Mouse (Mus musculus) kidney, postnatal 4 days (tissue): Measurements from ENCODE around the gene Exosc8.

Experiments used
- DNase-seq, 2 experiments: peaks; one replicate each; pipeline ENCODE4 v3.0.0; 2021; ENCODE audit warnings: mixed read lengths in 2 of 2

Gene Exosc8

DNA sequence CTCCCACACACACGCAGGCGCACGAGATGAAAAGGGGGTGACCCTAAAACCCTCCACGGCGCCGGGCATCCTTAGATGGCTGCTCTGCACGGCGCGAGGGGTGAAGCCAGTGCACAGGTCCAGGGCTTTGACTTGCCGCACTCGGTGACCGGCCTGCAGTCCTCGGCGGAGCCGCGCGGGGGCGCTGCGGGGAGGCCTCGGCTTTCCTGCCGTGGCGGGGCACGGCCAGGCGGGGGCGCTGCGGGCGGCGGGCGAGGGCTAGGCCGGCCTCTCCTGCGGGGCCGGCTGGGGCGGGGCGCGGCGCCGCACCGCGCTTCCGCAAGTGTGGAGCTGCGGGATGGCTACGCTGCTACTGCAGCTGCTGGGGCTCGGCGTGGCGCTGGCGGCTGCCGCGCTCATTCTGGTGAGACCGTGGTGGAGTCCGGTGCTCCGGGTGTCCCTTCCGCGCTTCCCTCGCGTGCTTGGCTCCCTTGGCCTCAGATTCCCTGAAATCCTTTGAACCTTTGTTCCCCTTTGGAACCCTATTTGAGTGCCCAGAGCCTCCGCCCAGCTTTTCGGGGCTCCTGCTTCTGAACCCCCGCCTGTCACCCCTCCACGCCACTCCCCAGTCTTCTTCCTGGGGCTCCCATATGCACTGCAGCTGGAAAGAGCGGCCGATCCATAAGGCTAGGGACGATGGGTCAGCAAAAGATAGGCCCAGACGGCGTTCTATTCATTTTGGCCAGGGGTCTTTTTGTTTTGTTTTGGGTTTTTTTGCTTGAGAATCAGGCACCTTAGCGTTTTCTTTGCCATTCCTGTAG, at the start of gene Exosc8, which contains the start of gene Alg5:
Exosc8 (minus strand) TSS at position 147 of the 800 bp plus-strand sequence.
Alg5 (plus strand) TSS at position 293 of the 800 bp plus-strand sequence.
- peak; percentile 92 to 94 for DNase-seq

DNA sequence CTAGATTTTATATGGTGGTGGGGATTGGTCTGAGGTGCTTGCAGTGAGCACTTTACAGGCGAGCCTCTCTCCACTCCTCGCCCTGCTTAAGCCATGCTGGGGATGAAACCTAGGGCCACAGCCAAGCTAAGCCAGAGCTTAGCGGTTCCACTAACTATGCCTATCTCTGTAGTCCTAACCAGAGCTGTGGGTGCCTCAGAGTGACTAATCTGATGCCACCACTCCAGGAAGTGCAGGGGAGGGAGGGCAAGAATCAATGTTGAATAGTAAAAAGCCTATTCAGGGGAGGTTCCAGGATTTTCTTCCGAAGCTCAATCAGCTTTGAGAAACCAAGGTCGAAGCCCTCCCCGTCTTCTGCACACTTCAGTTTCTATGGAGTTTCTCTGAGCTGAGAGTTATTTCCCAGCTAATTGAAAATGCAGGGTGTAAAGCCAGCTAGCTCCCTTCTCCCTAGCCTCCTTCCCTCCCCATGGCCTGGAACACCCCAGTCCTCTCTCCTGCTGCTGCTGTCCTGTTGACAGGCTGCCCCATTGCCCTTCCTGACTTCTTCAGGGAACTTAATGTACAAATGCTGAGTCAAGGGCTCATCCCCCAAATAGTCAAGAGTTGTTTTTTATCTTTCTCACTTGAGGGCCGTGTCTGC, 40.9 kb upstream of the Exosc8 start:
- no peak for DNase-seq

DNA sequence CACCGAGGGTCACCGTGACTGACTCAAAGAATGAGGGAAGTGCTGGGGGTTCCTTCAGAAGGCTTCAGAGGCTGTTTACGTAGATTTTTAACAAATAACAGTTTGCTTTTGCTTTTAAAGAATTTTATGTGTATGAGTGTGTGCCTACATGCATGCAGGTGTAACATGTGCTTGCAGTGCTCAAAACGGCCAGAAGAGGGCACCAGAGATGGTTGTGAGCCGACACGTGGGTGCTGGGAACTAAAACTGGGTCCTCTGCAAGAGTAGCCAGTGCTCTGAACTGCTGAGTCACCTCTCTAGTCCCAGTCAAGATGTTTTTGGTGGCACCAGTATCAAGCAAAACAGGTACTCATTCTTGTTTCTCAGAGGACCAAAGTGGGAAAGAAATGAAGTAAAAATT, 38.4 kb upstream of the Exosc8 start:
- DNase-seq = no peak

DNA sequence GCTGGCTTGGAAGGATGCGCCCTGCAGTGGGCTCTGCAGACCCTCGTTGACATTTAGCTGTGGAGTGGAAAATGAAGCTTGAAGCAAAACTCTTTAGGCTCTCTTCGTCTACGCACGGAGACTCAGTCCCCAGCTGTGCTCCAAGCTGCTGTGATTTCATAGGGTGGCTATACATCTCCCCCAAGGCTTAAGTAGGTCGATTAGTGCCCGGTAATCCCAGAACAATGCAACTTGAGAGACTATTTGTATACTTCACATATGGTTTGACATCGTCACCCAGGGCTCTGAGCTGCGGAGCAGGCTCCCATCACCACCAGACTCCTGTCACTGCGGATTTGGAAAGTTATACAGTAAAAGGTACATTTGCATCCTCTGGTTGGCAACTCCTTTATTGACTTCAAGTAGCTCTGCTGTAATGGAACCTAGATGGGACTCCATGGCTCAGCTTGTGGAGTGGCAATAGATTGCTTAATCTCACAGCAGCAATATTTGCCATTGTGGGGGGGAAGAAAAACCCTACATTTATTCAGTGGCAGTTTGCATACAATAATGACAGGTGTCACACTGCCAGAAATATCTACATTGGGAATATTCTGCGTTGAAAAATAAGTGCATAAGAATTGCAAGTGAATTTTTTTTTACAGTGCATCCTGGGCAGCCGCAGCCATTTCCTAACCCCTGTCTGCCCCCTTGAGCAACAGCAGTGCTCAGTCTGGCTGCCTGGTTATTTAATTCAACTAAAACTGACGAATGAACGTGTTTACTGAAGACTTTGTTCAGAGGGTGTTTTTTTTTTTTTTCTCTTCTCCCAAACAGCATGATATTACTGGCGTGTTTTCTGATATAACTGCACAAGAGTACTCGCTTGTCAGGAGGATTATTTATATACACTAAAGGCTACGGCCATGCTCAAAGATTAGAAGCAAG, 34.4 kb upstream of the Exosc8 start:
- no peak for DNase-seq

DNA sequence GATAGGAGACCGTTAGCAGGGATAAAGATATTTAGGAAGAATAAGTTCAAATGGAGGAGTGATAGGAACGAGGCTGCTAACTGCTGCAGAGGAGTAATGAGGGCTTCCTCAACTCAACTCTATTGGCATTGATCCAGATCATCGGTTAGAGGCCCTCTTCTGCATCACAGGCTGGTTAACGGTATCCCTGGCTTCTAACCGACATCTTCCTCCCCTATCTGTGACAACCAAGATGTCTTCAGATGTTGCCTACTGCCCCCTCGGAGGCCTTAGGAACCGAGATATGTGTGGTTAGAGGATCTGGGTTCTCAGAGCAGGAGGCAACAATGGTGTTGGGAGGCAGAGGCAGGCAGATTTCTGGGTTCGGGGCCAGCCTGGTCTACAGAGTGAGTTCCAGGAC, 33.4 kb upstream of the Exosc8 start:
- DNase-seq = no peak

DNA sequence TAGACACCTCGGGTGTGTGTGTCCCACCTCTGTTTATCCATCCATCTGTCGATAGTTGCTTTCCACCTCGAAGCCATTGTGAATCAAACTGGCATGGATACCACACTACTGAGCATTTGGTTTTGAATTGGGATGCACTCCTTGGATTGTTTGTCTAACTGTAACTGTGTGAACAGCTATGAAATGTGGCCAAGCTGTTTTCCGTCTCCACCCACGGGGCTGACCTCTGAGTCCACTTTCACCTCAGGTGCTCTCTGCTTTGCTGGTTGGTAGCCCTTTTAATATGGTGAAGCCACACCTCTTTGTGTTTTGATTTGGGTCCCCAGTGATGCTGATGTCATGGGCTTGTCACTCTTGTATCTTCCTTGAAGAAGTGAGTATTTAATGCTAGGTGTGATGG, 31.6 kb upstream of the Exosc8 start:
- DNase-seq = no peak

DNA sequence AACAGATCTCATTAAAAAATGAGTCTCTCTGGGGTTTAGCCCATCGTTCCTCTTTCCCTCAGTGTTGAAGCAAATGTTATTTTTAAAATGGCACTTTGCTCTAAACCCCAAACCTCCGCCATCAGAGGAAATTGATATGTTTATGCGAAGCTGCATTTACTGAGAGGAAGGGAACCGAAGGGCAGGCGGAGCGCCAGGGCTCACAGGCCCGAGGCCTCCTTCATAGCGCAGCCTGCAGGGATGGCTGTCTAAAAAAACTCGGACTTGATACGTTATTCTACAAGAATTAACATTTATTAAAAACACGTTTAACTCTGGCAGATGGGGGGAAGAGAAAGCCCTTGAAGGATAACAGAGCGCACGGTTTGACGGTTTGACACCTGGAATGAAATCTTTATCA, 30.8 kb upstream of the Exosc8 start:
- DNase-seq = no peak

DNA sequence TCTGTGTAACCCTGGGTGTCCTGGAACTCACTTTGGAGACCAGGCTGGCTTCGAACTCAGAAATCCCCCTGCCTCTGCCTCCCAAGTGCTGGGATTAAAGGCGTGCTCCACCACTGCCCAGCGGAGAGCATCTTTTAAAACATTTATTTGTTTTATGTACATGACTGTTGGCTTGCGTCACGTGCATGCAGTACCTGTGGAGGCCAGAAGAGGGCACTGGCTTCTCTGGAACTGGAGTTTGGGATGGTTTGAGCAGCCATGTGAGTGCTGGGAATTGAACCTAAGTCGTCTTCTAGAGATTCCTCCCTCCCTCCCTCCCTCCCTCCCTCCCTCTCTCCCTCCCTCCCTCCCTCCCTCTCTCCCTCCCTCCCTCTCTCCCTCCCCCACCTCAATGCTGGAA, 30.3 kb upstream of the Exosc8 start:
- DNase-seq = peak; percentile 20 to 24

DNA sequence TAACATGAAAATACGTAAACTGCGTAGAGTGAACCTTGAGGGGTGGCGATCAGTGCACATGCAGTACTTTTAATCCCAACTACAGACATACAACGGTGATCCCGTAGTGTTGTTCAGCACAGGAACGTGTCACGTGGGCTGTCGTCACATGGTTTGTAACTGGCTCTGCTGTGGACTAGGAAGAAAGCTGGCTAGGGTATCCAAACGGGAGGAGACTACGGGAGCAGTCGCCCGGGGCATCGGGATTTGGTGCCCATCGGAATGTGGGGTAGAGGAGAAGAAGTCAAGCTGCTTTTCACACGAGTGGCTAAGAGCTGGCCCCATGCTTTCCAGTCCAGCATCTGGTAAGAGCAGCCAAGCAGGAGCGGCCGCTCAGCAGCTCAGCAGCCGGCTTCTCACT, 29.2 kb upstream of the Exosc8 start:
- DNase-seq = peak; percentile 31 to 45

DNA sequence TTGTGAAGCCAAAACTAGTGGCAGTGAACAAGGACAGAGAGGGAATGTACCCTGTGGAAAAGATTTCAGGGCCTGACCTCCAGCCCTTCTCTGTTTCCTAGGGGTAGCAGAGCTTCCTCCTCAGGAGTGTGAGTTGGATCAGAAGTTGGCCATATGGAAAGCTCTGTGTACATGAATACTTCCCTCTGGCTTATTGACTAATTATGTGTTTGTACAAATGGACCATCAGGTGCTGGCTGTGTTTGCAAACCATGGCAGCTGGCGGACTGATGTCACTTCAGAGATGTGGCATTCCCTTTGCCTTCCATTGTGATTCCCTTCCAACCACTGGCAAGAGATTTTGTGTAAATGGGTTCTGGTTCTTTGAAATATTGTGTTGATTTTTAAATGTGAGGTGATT, 26.1 kb upstream of the Exosc8 start:
- no peak for DNase-seq

DNA sequence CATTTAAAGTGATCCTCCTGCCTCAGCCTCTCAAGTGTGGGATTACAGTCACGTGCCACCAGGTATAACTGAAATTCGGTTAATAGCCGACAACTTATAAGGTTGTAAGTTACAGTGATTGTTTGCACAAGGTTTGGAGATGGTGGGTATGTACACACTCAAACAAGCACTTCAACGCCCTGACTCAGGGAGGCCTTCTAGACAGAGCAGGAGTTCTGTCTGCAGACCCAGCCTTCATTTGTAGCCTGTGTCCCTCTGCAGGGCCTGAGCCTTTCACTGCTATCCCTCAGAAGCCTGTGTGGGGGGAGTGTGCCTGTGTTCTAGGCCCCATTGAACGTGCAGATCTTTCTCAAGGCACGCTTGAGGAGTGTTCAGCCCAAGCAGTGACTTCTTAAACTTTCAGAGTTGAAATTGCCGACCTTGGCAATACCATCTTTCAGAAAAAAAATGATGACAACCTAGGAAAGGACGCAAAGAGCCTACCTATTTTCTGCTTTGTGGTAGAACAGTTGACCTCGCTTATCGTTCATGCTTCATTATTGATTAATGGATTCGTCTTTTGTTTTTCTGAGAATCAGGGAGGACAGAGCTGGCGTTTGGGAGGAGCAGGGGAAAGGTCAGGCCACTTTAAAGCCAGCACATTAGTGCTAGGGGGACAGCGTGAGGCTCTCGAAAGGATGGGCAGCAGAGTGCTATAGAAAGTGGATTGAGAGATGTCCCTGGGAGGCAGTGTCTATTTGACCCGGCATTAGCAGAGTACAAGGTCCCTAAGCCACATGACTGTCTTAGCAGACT, 25.3 kb upstream of the Exosc8 start:
- DNase-seq = no peak

DNA sequence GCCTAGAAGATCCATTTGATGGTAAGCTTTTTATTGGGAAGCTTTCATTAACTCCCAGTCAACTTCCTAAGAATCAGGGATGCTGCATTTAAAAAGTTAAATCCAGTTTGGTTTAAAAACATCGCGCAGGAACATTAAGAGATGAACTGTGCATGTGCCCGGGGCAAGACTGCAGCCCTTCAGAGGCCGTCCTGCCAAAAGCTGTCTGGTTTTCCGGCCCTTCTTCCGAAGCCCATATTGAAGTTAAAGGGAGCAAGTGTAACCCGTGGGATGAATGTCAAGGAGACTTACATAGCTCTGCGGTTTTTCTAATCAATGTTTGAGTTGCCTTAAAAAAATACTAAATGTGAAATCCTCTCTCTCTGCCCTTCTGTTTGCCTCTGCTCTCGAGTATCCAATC, 24.0 kb upstream of the Exosc8 start:
- no peak for DNase-seq

DNA sequence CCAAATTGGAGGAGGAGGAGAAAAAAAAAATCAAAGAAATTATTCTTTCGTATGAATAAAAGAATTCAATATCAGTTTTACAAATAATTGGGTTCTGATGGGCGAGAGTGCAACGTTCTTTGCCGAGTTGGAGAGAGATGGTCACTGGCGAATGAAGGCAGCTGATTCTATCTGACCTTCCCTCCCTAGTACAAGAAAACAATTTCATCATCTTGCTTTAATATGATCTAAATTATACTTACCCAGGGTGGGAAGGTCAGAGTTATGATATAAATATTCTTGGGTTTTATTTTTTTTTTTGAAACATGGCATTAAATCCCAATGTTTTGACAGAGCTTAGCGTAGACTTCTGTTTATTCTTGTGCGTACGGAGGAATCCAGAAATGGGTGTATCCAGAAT, 22.3 kb upstream of the Exosc8 start:
- no peak for DNase-seq

DNA sequence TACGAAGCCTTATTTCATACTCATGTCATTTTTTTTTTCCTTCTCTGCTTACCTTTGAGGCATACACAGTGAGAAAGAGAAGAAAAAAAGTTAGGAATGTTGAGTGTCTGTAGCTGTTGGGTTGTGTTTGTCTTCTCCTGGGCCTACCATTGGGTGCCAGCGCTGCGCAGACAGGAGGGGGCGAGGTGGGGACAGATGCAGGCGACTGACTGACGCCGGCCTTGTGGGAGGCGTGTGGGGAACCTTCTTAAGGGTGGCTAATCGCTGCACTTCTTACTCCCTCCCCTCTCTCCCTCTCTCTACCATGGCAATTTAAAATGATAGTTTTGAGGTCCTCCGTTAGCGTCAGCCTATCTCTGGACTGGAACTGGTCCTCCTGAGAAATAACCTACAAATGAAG, 20.9 kb upstream of the Exosc8 start:
- DNase-seq = peak; percentile 50 to 64

DNA sequence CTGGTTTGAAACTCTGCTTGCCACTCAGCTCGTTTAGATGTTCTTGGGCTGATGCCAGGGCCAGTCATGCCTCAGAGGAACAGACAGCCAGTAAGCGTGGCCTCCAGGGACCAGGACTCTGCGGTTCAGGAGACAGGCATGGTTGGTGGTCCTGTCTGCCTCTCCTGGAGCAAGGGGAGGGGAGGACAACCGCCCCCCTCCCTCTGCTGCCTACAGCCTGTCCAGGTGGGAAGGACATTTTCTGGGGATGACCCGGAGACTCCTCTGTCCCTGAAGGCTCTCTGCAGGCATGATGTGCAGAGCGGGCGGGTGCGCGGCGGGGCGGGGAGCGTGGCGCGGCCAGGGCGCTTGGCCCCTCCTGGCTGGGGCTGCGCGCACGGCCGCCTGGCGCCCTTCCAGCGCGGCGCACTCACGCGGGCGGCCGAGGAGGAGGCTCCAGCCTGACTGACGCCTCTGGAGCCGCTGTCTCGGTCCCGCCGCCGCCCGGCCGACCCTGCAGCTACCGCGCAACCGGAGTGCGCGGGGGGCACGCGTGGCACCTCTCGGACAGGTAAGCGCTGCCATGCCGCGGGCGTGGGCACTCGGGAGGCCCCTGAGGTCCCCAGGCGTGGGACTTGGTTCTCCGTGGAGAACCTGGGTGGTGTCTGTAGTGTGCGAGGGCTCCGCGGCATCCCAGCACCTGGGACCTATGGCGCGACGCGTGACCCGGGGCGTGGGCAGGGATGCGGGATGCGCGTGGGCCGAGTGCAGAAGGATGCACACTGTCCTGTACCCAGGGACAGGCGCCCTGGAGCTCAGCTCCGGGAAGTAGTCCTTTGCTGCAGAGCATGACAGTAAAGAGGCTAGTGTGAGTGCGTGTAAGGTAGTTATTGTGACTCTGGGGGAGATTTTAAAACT, 20.2 kb upstream of the Exosc8 start, which contains the start of gene Smad9:
Smad9 (plus strand) TSS at position 438 of the 897 bp plus-strand sequence.
- DNase-seq = peak; percentile 75 to 84

DNA sequence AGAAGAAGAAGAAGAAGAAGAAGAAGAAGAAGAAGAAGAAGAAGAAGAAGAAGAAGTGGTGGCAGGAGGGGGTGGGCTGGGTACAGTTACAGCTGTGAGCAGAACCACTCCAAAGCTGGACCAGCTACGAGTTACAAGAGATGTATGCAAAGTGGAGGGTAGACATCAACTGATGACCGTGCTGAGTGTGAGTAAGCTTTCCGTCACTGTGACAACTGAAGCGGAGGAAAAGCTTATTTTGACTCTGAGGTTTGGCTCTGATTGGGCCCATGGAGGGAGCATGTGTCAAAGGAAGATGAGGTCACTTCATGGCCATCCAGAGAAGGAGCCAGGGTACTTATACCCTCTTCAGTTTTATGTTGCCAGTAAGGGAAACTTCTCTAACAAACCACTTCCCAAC, 18.2 kb upstream of the Exosc8 start:
- DNase-seq = no peak

DNA sequence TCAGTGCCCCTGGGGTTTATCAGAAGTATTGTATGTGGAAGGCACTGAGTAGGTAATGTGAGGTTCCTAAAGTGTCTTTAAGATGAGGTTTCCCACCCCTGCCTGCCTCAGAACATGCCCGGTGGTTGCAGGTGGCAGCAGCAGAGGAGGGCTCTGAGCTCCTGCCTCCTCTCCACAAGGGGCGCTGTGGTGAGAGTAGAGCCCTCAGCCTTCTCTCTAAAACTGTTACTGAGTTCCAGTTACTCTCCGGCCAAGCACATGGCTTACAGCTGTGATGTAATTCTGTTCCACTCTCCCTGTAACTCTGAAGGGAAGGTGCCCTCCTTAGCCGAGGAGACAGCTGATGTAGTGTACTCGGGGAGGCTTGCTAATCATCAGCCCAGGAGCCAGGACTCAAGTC, 10.6 kb upstream of the Exosc8 start:
- DNase-seq = peak; percentile 60 to 63

DNA sequence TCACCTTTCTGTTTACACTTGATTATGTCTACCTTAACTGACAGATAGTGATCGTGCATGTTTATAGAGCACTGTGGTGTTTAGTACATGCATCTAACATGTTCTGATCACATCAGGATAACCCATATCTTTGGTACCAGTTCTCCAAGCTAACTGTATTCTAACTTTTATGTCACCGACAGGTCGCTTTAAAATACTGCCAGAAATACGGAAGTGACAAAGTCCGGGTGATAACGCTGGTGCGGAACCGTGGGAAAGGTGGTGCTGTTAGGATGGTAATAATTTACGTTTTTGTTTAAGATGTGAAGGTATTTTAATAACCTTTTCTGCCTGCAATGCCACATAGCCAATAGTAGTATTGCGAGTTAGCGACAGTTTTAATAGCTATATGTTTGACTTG, 6.8 kb upstream of the Exosc8 start:
- no peak for DNase-seq

DNA sequence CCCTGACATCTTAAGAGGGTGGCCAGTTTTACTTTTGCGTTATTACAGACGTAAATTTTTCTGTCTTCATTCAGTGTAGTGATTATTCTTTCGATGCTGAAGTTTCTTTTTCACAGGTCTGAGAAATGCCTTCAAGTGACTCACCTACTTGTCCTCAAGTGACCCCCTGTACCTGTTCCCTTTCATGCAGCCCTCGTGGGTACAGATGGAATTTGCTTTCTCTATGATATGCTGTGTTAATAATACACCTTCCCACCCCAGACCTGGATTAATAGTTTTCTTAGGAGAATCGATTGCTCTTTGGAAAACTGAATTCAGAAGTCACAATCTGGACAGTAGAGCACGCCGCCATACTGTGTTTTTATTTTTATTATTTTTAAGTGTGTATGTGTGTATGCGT, 2.1 kb upstream of the Exosc8 start:
- no peak for DNase-seq

DNA sequence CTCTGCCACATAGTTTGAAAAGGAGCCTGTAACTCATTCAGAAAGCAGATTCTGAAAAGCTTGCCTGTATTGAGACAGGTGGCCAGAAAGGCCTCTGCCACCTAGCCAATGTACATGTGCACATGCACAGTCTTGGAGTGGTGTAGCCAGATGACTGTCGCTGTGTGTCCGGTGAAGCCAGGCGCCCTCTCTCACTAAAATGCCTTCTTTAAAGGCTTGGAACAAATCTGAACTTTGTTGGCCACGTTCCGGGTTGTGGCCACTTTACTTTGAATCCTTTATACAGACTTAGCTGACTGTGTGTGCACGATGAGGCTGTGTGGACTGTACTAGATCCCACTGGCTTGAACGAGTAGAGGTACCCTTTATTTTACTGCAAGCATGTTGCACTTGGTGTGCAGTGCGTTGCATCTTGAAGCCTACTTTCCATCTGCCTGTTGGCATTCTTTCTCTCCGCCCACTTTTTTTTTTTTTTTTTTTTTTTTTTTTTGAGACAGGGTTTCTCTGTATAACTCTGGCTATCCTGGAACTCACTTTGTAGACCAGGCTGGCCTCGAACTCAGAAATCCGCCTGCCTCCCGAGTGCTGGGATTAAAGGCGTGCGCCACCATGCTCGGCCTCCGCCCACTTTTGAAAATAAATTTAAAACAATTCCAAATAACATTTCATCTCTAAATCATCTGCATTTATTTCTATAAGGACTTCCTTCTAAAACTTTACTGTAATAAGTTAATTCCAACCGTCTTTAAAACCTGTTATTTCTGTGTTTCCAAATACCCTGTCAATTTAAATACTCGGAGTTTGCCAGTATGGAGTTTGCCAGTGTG, 1.1 kb upstream of the Exosc8 start:
- DNase-seq = peak; percentile 24 to 47
